In the genomic region with DNA sequence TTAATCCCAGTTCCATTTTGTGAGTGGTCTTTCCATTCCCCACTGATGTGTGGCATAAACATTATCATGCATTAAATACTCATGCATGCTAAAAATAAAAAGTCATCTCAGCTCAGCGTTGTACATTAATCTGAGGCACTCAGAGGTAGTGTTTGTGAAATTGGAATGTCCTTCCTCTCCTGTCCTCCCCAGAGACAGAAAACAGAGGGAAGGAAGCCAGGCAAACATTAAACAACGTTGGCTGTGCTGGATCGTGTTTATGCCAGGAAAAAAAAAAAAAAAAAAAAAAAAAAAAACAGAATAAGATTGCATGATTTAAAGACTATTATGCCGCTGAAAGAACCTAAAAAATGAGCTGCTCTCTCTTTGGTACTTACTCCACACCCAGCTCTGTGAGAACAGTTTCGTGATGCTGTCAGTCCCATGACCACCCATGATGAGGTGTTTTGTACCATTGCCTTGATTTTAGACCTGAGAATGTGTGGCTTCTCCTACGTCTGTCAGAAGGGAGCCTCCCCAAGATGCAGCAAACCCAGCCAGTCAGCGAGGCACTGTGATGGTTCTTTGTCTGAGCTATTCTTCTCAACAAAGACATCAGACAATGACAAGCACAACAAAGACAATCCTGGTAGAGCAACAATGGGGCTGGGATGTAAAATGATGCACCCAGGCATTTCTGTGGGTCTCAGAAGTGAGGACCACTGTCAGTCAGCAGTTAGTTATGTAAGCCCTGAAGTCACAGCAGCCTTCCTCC, we compare ENCODE assay signal across 11 mouse cellular contexts.
DNase-seq lines count a peak whose midpoint lies in the region; ATAC-seq and TF ChIP-seq lines count a peak whose summit lies in the region.
"Had no signal": no experiment of that assay in that cellular context is flagged by ENCODE, and none has a peak within 500 bp of the region (broad histone marks: within the 10 kb centered on the region; RNA-seq: fewer than 3 reads in every experiment).

No protein-coding gene starts in this region.

- 34% methylated on average over 7 of the region's 7 CpGs for WGBS in heart, postnatal 0 days
- WGBS in heart, embryonic 11.5 days (ENCODE audit: insufficient replicate concordance), result 56% methylated on average over 7 of the region's 7 CpGs
- 33% methylated on average over 7 of the region's 7 CpGs for WGBS in lung, embryonic 16.5 days

- peak overlapping the region; percentile 50; the same call in 1 of the 2 replicates for H3K27ac ChIP-seq in heart, postnatal 0 days (ENCODE audit: low read depth)
- H3K27ac ChIP-seq in heart, embryonic 11.5 days (ENCODE audit: low read depth, low read length), result no peak overlapping the region
- peak overlapping the region; percentile 86 for H3K27ac ChIP-seq in lung, embryonic 16.5 days (ENCODE audit: low read length)

- H3K36me3 ChIP-seq in heart, postnatal 0 days (replicated peaks; ENCODE audit: control insufficient read depth, insufficient read depth, low read length), result no peaks in the 10 kb centered on the region
- no peaks in the 10 kb centered on the region for H3K36me3 ChIP-seq in heart, embryonic 11.5 days (ENCODE audit: control insufficient read depth, insufficient read depth, low read length)
- H3K36me3 ChIP-seq in lung, embryonic 16.5 days (ENCODE audit: control insufficient read depth, insufficient read depth, low read length), result no peaks in the 10 kb centered on the region

- no peak overlapping the region for H3K9ac ChIP-seq in heart, postnatal 0 days (replicated peaks; ENCODE audit: low read depth, low read length)
- H3K9ac ChIP-seq in heart, embryonic 11.5 days (ENCODE audit: low read depth, low read length), result no peak overlapping the region
- H3K9ac ChIP-seq in lung, embryonic 16.5 days (ENCODE audit: low read length), result no peak overlapping the region

- no peak for TF ChIP-seq EP300 in heart, postnatal 0 days (IDR thresholded peaks at IDR 0.05; ENCODE audit: low read depth)

- no peak overlapping the region for H3K4me3 ChIP-seq in heart, postnatal 0 days (ENCODE audit: low read depth, low read length)
- H3K4me3 ChIP-seq in heart, embryonic 11.5 days (ENCODE audit: low read depth, low read length), result no peak overlapping the region
- H3K4me3 ChIP-seq in lung, embryonic 16.5 days (ENCODE audit: low read length), result no peak overlapping the region

- ATAC-seq in heart, postnatal 0 days (ENCODE audit: insufficient read depth, low read depth), result 0 out of 2 replicates have a peak, but pooled peaks have one; percentile 60
- ATAC-seq in heart, embryonic 11.5 days (replicated peaks; ENCODE audit: insufficient number of reproducible peaks, low FRiP score, low TSS enrichment), result no peak
- ATAC-seq in lung, embryonic 16.5 days (ENCODE audit: low read depth), result peak; percentile 88

- H3K4me2 ChIP-seq in heart, postnatal 0 days (ENCODE audit: low read depth, low read length), result peak overlapping the region; percentile 9; the same call in 1 of the 2 replicates
- no peak overlapping the region for H3K4me2 ChIP-seq in heart, embryonic 11.5 days
- H3K4me2 ChIP-seq in lung, embryonic 16.5 days (ENCODE audit: low read depth, low read length), result 0 out of 2 replicates have a peak overlapping the region, but pooled peaks have one; percentile 22

- no peaks in the 10 kb centered on the region for H3K9me3 ChIP-seq in heart, postnatal 0 days (replicated peaks; ENCODE audit: control insufficient read depth, low read length)
- no peaks in the 10 kb centered on the region for H3K9me3 ChIP-seq in heart, embryonic 11.5 days (replicated peaks; ENCODE audit: control insufficient read depth, low read length)
- no peaks in the 10 kb centered on the region for H3K9me3 ChIP-seq in lung, embryonic 16.5 days (ENCODE audit: control insufficient read depth, low read length)

- DNase-seq in adrenal gland, postnatal 14 days, result peak; percentile 13
- DNase-seq in adrenal gland, postnatal 25 days, result no peak
- DNase-seq in heart, postnatal 0 days (ENCODE audit: low spot score), result no peak
- DNase-seq in lung, postnatal 4 days, result no peak
- DNase-seq in retina, postnatal 1 day, result peak; percentile 15
- DNase-seq in MN1 (ENCODE audit: low spot score), result no peak
- DNase-seq: lung, adult 18-20 months; right cerebral cortex, postnatal 14 days; thymus, adult 18-20 months had no signal

- no peak for TF ChIP-seq CTCF in heart, postnatal 0 days (IDR thresholded peaks at IDR 0.05; ENCODE audit: low read depth)

- peaks cover 21% of the 10 kb centered on the region; the same call in 1 of the 2 replicates for H3K4me1 ChIP-seq in heart, postnatal 0 days (ENCODE audit: control insufficient read depth, insufficient read depth)
- H3K4me1 ChIP-seq in heart, embryonic 11.5 days (ENCODE audit: control insufficient read depth, insufficient read depth, low read length), result no peaks in the 10 kb centered on the region
- H3K4me1 ChIP-seq in lung, embryonic 16.5 days (replicated peaks; ENCODE audit: control insufficient read depth, insufficient read depth, low read length), result peaks cover 8% of the 10 kb centered on the region; the same call in 1 of the 2 replicates

- no peaks in the 10 kb centered on the region for H3K27me3 ChIP-seq in heart, postnatal 0 days (ENCODE audit: control insufficient read depth, insufficient read depth, low read length)
- H3K27me3 ChIP-seq in heart, embryonic 11.5 days (ENCODE audit: control insufficient read depth, insufficient read depth, low read length), result no peaks in the 10 kb centered on the region
- H3K27me3 ChIP-seq in lung, embryonic 16.5 days (ENCODE audit: control insufficient read depth, insufficient read depth, low read depth, low read length), result no peaks in the 10 kb centered on the region

Comparison
In these comparisons a context has a peak if more than half of its experiments do, and no peak if none do; other contexts are left out.
1. DNase-seq: peak in adrenal gland, postnatal 14 days (single experiment) and retina, postnatal 1 day (single experiment); none in adrenal gland, postnatal 25 days (single experiment), heart, postnatal 0 days (single experiment), lung, postnatal 4 days (0 of 2) and MN1 (single experiment).